Mouse (Mus musculus) C2C12 (cell line): Measurements from ENCODE around the gene Fryl.
"Not testable (repeated sequence)": the region's sequence is repeated elsewhere in the genome, so short reads cannot be mapped to it uniquely, and the experiment has no call there.

Experiments used
- CTCF ChIP-seq: IDR thresholded peaks from one replicate; pipeline ENCODE4 v1.5.1; 2011; ENCODE audit not compliant: control insufficient read depth, insufficient read depth, insufficient read length
- FOSL1 ChIP-seq: IDR thresholded peaks from one replicate; pipeline ENCODE4 v1.8.0; 2011; ENCODE audit warnings: mild to moderate bottlenecking, low read length; ENCODE audit not compliant: poor library complexity, insufficient read depth, severe bottlenecking
- MAX ChIP-seq: IDR thresholded peaks from one replicate; pipeline ENCODE4 v1.6.1; 2011; ENCODE audit warnings: mild to moderate bottlenecking, control low read depth
- MYOG ChIP-seq: IDR thresholded peaks from one replicate; pipeline ENCODE4 v1.6.1; 2011; ENCODE audit not compliant: control insufficient read depth, insufficient read length; ENCODE audit errors: extremely low read depth
- USF1 ChIP-seq: IDR thresholded peaks from one replicate; pipeline ENCODE4 v1.6.1; 2011; ENCODE audit warnings: low read depth, mild to moderate bottlenecking, control low read depth, moderate library complexity

DNA sequence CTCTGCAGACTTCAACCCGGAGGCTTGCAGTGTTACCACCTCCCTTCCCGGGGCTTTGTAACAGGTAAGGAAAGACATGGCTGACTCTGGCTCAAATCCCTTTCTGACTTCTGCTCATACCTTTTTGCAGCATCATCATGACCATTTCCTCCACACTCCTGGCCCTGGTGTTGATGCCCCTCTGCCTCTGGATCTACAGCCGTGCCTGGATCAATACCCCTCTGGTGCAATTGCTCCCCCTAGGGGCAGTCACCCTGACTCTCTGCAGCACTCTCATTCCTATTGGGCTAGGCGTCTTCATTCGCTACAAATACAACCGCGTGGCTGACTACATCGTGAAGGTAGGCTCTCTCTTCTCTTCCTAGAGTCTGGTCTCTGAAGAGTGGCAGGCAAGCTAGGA is 248.2 kb downstream of the Fryl start:
- TF ChIP-seq CTCF, USF1, FOSL1, MYOG, MAX: not testable (repeated sequence)
